25 mouse cellular contexts compared by ENCODE assay signal in the genomic region with DNA sequence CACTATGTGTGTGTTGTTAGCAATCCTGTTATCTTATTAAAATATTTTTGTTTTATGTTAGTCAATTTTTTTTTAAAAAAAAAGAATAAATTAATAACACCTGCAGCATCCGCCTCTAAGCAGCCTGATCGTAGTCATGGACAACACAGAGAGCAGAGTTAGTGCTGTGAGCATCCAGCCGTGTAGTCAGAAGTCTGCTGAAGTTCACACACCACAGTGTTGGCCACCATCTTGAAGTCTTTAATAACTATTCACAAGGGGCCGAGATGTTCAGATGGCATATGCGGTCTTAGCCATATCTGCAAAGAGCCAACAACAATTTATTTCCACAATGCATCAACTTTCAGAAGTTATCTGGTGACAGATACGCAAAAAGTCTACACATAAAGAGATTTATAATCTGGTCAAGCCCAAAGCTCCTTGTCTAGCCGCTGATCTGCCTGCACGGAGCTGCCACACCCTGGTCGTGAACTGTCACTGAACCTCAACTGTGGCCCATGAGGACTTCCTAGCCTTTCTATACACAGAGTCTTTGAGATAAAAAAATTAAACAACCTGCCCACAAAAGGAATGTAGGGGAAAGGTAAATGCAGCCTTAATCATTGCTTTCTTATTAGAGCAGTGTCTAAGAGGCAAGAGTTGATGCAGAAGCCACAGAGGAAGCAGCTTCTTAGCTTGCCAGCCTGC.
DNase-seq lines count a peak whose midpoint lies in the region; ATAC-seq and TF ChIP-seq lines count a peak whose summit lies in the region.
"Had no signal": no experiment of that assay in that cellular context is flagged by ENCODE, and none has a peak within 500 bp of the region (broad histone marks: within the 10 kb centered on the region; RNA-seq: fewer than 3 reads in every experiment).

No protein-coding gene starts in this region.

- H3K4me2 ChIP-seq in neural tube, embryonic 15.5 days: no peak overlapping the region
- no peak overlapping the region for H3K4me2 ChIP-seq in hindbrain, embryonic 11.5 days (replicated peaks; ENCODE audit: low read depth, low read length)
- H3K4me2 ChIP-seq: heart, embryonic 15.5 days; hindbrain, embryonic 14.5 days; limb, embryonic 12.5 days; liver, embryonic 11.5 days; neural tube, embryonic 13.5 days had no signal

- peak; percentile 8; the same call in 1 of the 2 replicates for TF ChIP-seq CTCF in gastrocnemius, adult 2 months (IDR thresholded peaks at IDR 0.05)

- no peak for DNase-seq in gastrocnemius, adult 2 months
- DNase-seq in gastrocnemius, adult 8-10 months (ENCODE audit: low spot score in 2 of 2): no peak
- peak; percentile 12 for DNase-seq in neural tube, embryonic 10.5 days (ENCODE audit: extremely low spot score, low spot score)
- DNase-seq in hindbrain, embryonic 11.5 days (ENCODE audit: low spot score): no peak
- no peak for DNase-seq in right cerebral cortex, adult 18-20 months
- DNase-seq: adrenal gland, postnatal 25 days; cerebellum, adult 9-11 months; gastrocnemius, postnatal 25 days; heart, adult 2 months; heart, postnatal 36 days; kidney, postnatal 36 days; layer of hippocampus, postnatal 36 days; liver, postnatal 0 days; midbrain, embryonic 14.5 days; right cerebral cortex, postnatal 4 days had no signal

- H3K36me3 ChIP-seq in neural tube, embryonic 15.5 days: no peaks in the 10 kb centered on the region
- H3K36me3 ChIP-seq in hindbrain, embryonic 11.5 days (ENCODE audit: control insufficient read depth, insufficient read depth, low read length): no peaks in the 10 kb centered on the region
- H3K36me3 ChIP-seq: embryonic facial prominence, embryonic 10.5 days; heart, embryonic 15.5 days; limb, embryonic 12.5 days; neural tube, embryonic 13.5 days had no signal

- H3K4me1 ChIP-seq in neural tube, embryonic 15.5 days: no peaks in the 10 kb centered on the region
- no peaks in the 10 kb centered on the region for H3K4me1 ChIP-seq in hindbrain, embryonic 11.5 days (replicated peaks; ENCODE audit: control insufficient read depth, insufficient read depth, low read length)
- H3K4me1 ChIP-seq: neural tube, embryonic 13.5 days had no signal

- H3K27ac ChIP-seq in gastrocnemius, adult 2 months: no peak overlapping the region
- no peak overlapping the region for H3K27ac ChIP-seq in neural tube, embryonic 15.5 days (replicated peaks)
- no peak overlapping the region for H3K27ac ChIP-seq in hindbrain, embryonic 11.5 days (ENCODE audit: low read depth, low read length)
- H3K27ac ChIP-seq: embryonic facial prominence, embryonic 10.5 days; heart, adult 2 months; heart, embryonic 15.5 days; hindbrain, embryonic 14.5 days; limb, embryonic 12.5 days; neural tube, embryonic 13.5 days had no signal

- intact Hi-C loops in gastrocnemius, adult 2 months (cut with DNase I): no loop called here

- H3K9me3 ChIP-seq in neural tube, embryonic 15.5 days (replicated peaks): no peaks in the 10 kb centered on the region
- H3K9me3 ChIP-seq in hindbrain, embryonic 11.5 days (ENCODE audit: control insufficient read depth, low read length): no peaks in the 10 kb centered on the region
- H3K9me3 ChIP-seq: embryonic facial prominence, embryonic 10.5 days; heart, embryonic 15.5 days; neural tube, embryonic 13.5 days had no signal

- 0 out of 2 replicates have a peak, but pooled peaks cover 8% of the 10 kb centered on the region for H3K27me3 ChIP-seq in neural tube, embryonic 15.5 days (replicated peaks)
- no peaks in the 10 kb centered on the region for H3K27me3 ChIP-seq in hindbrain, embryonic 11.5 days (ENCODE audit: control insufficient read depth, insufficient read depth, low read length)

- no peak for ATAC-seq in neural tube, embryonic 15.5 days (ENCODE audit: low FRiP score)
- ATAC-seq in megakaryocyte-erythroid progenitor cell, adult 5-6 weeks (replicated peaks; ENCODE audit: low FRiP score, low TSS enrichment, poor library complexity, severe bottlenecking): 0 out of 2 replicates have a peak, but pooled peaks have one; percentile 57
- no peak for ATAC-seq in hindbrain, embryonic 11.5 days (ENCODE audit: low FRiP score)
- ATAC-seq: forebrain, embryonic 16.5 days; inflammation-experienced regulatory T-cells, adult 6 months; liver, postnatal 0 days had no signal

- H3K4me3 ChIP-seq in gastrocnemius, adult 2 months: no peak overlapping the region
- H3K4me3 ChIP-seq in neural tube, embryonic 15.5 days (replicated peaks): no peak overlapping the region
- H3K4me3 ChIP-seq in hindbrain, embryonic 11.5 days (ENCODE audit: low read depth, low read length): no peak overlapping the region
- H3K4me3 ChIP-seq: embryonic facial prominence, embryonic 10.5 days; heart, adult 2 months; heart, embryonic 15.5 days; limb, embryonic 12.5 days; neural tube, embryonic 13.5 days had no signal

- H3K9ac ChIP-seq in neural tube, embryonic 15.5 days (replicated peaks): no peak overlapping the region
- H3K9ac ChIP-seq in hindbrain, embryonic 11.5 days (ENCODE audit: low read depth, low read length): no peak overlapping the region
- H3K9ac ChIP-seq: heart, embryonic 15.5 days; hindbrain, embryonic 14.5 days; limb, embryonic 12.5 days; liver, postnatal 0 days; neural tube, embryonic 13.5 days had no signal

- 95% methylated on average over 9 of the region's 9 CpGs for WGBS in neural tube, embryonic 15.5 days
- 93% methylated on average over 9 of the region's 9 CpGs for WGBS in hindbrain, embryonic 11.5 days
